Mouse (Mus musculus) liver, adult 10 weeks (tissue): ENCODE results near the gene Lamb1. TPM values are rescaled to one million over a fixed set of nuclear protein-coding genes. Genes with fewer than 3 reads are reported as not detected.

ENCODE experiments used
- polyA plus RNA-seq: library from polyadenylated mRNA; stranded (reverse); fragments of 350-450 nt; fragmentation: Illumina TruSeq; extraction: RNeasy Lipid Tissue Mini Kit (QIAGEN cat#74804); gene quantifications from one replicate; pipeline ENCODE4 v1.2.3, GENCODE M21; 2014; ENCODE audit warnings: low read depth, low replicate concordance

Gene Lamb1
- polyA plus RNA-seq, result 2.0 TPM

GRCm38 (mm10) chr12:31265005-31265721 is at the start of gene Lamb1:
TSS of gene Lamb1 (plus strand) at chr12:31265234.

GRCm38 (mm10) chr12:31240470-31240869 is 24.6 kb upstream of the Lamb1 start, which contains the start of gene Gm6993:
TSS of gene Gm6993 (plus strand) at chr12:31240770.

GRCm38 (mm10) chr12:31350944-31351928 is 86.2 kb downstream of the Lamb1 start, which contains the start of gene Dld:
TSS of gene Dld (minus strand) at chr12:31351453.

Other genes starting within 250 kb of the Lamb1 start
- 2.7 TPM for gene Fam110c, start 191.4 kb upstream of the Lamb1 start, polyA plus RNA-seq
- not detected for gene Gm6993, start 24.5 kb upstream of the Lamb1 start, polyA plus RNA-seq
- 329 TPM for gene Dld, start 86.2 kb downstream of the Lamb1 start, polyA plus RNA-seq
- 0.24 TPM for gene Slc26a3, start 125.6 kb downstream of the Lamb1 start, polyA plus RNA-seq
- gene Cbll1, start 234.4 kb downstream of the Lamb1 start, polyA plus RNA-seq, result 10.3 TPM